Mouse (Mus musculus): Measurements from ENCODE around the gene Gm21887. TPM values are rescaled to one million over a fixed set of nuclear protein-coding genes. Genes with fewer than 3 reads are reported as not detected.
"Not testable (repeated sequence)": the region's sequence is repeated elsewhere in the genome, so short reads cannot be mapped to it uniquely, and the experiment has no call there.

Gene Gm21887
- 100 to 1,000 TPM in 1 of 2 experiments, 10 to 100 TPM in 1; 96.1 to 185 TPM for total RNA-seq (2021)
- long read RNA-seq, experiment 1, partial matches to known transcripts: 15 of 159 reads
- long read RNA-seq, experiment 1, other reads (novel, unspliced or antisense): 144 of 159 reads
- long read RNA-seq, experiment 2, partial matches to known transcripts: 5 of 50 reads
- long read RNA-seq, experiment 2, other reads (novel, unspliced or antisense): 45 of 50 reads

DNA sequence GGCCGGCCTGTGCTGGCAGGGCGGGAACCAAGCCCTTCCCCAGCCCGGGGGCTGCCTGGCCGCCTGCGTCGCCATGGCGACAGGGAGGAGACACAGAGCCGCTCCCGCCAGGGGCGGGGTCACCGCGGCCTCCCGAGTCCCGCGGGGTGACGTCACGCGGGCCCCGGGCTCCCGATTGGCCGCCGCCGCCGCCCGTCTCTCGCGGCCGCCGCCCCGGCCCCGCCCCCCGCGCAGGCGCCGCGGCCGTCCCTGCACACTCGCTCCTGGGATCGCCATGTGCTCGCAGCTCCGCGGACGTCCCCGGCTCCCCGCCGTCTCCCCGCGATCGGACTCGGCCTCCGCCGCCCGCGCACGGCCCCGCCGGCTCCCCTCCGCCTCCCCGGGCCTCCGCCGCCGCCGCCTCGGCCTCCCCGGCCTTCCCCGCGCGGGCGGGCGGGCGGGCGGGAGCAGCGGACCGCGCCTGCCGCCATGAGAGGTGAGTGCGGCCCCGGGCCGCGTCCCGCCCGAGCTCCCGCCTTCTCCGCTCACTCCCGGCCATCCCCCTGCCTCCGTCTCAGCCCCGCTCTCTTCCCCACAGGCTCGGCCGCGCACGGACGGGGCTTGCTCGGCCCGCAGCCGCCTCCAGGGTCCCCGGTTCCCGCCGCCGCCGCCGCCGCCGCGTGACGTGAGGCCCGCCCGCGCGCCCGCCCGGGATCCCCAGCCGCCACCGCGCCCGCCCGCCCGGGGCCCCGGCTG is at the start of gene Gm21887:
Gm21887 (plus strand) TSS at position 644 of the 735 bp plus-strand sequence.
- peak; percentile 95 to 100 for DNase-seq (ENCODE audit: low spot score in 2 of 2)

DNA sequence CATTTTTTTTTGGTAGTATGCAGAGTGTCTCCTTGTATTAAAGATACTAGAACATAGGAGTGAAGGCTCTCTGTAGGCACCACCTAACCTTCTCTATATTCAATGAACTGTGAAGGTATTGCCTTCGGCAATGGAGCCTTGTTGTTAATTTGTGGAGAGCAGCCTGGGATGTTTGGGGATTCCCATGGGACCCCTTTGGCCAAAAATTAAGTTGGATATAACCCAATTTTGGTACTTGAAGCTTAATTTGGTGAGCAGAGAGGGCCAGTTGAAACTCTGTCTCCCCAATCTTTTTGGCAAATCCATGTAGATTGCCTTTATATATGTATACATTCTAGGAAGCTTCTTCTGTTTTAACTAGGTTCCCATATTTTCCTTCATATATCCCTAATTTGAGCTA is 40.1 kb upstream of the Gm21887 start:
- DNase-seq (ENCODE audit: low spot score in 2 of 2): peak in 1 of 2 experiments; percentile 1

DNA sequence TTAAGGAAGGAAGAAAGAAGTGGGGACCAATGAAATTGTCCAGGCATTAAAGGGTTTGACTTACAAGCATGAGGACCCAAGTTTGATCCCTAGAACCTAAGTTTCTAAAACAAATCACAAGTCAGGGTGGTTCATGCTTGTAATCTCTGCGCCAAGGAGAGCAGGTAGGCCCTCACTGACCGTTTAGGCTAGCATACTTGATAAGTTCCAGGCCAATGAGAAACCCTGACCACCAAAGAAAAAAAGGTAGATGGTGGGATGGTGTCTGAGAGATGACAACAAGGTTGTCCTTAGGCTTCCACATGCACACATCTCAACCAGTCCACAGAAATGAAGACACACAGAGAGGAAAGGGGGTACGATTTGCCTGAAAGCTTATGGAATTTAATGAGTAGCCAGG is 39.7 kb upstream of the Gm21887 start:
- DNase-seq (ENCODE audit: low spot score in 2 of 2): peak in 1 of 2 experiments; percentile 1

DNA sequence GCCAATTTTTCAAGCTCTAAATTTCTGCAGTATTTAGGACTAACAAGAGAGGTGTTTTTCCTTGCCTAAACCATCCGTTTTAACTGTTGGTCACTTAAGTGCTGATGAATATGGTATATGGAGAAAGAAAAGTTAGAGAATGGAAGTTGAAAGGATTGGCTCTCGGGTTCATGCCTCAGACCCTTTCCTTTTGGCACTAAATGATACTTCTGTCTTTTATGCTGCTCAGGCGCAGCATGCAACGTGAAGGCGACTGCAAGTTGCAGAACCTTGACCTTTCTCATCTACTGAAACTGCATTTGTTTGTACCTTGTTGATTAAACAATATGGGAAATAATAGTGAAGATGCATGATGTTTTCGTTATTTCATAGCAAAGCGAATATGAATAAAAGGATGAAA is 38.9 kb upstream of the Gm21887 start:
- not testable (repeated sequence) for DNase-seq (ENCODE audit: low spot score in 2 of 2)

DNA sequence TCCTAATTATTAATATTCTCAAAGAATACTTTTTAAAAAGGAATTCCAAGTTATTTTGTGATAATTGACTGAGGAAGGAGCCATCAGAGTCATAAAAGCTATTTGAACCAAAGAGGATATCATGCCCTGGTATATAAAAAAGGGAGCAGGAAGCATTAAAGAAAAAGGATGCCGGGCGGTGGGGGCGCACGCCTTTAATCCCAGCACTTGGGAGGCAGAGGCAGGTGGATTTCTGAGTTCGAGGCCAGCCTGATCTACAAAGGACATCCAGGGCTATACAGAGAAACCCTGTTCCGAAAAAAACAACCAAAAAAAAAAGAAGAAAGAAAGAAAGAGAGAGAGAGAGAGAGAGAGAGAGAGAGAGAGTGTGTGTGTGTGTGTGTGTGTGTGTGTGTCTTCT is 37.9 kb upstream of the Gm21887 start:
- not testable (repeated sequence) for DNase-seq (ENCODE audit: low spot score in 2 of 2)

DNA sequence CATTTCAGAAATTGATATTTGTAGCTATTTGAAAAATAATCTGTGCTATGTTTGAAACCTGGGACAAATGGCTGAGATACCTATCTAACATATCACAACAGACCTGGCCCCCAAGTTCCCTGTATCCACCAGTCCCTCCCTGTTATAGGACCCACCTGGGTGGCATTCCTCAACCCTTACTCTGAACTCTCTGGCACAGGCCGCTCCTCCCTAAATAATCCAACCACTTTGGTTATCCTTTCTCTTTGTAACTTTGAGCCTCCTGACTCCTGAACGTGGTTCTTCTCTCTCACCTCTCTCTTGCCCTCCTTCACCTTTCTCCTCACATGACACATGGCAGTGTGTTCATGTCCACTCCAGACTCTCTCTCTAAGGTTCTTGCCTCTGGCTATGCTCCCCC is 37.3 kb upstream of the Gm21887 start:
- DNase-seq (ENCODE audit: low spot score in 2 of 2): peak in 1 of 2 experiments; percentile 1

DNA sequence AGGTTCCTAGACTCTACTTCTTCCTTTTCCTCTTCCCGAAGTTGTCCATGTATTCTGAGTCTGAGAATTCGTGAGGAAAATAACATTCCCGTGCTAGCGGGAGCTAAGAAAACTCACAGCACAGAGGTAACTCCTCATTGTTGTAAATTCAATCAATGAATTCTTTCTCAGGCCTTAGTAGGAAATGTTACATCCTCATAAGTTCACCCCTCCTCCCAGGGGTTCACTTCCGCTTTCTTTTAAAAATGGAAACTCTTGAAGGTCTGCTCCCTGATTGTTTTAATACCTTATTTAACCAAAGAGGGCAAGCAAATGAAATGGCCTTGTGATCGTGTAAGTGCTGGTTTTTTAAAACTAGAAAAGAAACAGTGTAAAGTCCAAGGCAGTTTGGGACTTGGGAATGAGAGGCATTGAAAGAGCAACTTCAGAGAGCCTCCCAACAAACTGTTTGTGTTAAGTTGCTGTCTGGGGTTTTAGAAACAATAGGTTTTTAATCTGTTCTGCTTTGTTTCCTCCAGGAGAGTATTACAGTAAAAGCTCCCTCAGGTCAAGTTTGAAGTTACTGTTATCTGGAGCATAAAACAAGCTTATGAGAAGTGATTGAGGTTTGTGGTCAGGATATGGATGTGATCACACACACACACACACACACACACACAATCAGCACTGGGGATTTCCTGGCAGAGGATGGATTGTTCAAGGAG is 36.5 kb upstream of the Gm21887 start:
- DNase-seq (ENCODE audit: low spot score in 2 of 2): peak; percentile 1 to 26

DNA sequence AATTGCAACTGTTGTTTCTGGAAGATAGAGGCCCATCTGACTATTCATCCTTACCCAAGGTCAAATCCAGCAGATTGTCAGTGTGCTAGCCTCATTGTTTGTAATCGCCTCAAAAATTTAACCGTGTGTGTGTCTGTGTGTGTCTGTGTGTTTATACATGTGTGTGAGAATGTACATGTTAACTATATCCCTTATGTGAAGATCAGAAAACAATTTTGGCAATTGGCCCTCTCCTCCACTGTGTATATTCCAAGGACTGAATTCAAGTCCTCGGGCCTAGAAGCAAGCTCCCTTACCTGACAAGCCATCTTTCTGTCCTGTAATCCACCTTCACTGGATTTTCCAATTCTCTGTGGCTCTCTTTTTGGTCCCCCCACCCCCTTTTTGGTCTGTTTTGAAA is 35.7 kb upstream of the Gm21887 start:
- peak in 1 of 2 experiments; percentile 34 for DNase-seq (ENCODE audit: low spot score in 2 of 2)

DNA sequence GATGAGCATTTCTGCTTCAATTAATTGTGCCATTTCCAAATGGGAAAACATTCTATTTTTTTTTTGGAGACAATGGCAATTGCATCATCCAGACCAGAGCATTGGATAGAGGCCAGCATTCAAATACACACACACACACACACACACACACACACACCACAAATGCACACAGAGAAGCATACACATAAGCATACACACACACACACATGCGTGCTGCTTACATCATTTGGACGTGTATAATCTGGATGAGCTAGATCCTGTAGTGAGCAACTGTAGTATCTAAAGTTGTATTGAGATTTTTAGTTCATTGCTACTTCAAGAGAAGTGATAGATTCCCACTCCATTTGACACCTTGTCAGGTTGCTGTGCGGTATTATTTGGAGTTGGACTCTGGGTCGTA is 35.0 kb upstream of the Gm21887 start:
- peak in 1 of 2 experiments; percentile 56 for DNase-seq (ENCODE audit: low spot score in 2 of 2)

DNA sequence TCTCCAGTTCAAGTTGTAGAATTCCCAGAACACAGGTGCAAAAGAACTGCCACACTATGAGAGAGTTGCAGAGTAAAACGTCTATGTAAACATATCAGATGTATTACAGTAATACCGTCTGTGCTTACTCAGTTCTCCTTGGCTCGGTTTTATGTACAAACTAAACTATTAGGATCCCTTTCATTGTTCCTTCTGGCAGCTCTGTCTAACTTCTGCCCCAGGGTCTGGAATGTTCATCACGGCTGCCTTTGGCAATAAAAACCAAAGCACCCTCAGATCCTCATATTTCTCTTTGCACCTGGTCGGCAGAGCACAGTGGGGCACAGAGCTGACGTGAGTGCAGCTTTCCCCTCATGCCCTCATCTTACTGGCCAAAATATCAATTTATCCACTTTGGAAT is 34.5 kb upstream of the Gm21887 start:
- peak; percentile 1 to 45 for DNase-seq (ENCODE audit: low spot score in 2 of 2)

DNA sequence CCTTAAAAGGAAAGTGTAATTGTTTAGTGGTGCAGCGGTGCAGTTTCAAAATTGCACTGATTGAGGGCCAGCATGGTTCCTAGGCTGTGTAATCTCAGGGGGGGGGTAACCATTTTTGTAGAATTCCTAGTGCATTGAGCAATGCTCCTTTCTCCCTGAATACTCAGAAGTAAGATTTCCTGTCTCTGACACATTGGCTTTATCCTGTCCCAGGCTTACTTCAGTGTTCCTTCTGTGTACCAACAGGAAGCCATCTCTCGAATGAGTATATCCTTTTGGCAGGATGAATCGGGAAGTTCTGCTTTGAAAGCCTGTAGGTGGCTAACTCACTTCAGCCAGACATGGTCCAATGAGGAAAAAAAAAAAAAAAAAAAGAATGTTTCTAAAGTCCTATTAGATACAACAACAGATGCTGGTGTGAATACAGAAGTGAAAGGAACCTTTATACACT is 33.8 kb upstream of the Gm21887 start:
- peak; percentile 1 to 64 for DNase-seq (ENCODE audit: low spot score in 2 of 2)

DNA sequence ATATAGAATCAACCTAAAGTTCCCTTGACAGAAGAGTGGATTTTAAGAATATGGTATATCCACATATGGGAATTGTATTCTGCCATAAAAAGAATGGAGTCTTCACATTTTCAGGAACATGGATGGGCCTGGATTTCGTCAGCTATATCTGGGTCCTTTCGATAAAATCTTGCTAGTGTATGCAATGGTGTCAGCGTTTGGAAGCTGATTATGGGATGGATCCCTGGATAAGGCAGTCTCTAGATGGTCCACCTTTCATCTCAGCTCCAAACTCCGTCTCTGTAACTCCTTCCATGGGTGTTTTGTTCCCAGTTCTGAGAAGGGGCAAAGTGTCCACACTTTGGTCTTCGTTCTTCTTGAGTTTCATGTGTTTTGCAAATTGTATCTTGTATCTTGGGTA is 33.1 kb upstream of the Gm21887 start:
- peak in 1 of 2 experiments; percentile 33 for DNase-seq (ENCODE audit: low spot score in 2 of 2)

DNA sequence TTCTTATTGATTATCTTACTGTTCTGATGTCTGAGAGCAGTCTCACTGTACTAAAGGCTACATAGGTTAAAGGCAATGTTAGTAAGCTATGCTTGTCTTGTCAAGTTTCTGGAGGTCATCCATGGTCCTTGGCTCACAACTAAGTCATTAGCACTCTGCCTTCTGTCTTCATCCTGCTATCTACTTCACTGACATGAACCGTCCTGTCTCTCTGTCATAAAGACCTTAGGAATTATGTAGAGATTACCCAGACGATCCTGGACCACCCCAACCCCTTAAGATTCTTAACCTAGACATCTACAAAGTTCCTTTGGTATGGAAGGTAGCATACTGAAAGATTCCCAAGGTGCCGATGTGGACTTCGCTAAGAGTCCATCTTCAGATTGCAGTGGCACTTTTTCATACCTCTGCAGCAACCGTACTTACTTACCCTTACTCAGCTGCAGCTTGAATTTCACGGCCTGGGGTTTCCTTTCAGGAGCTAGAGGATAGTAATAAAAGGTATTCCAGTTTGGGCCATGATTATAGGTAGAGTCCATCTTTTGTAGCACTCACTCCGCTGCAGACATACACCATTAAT is 31.5 kb upstream of the Gm21887 start:
- DNase-seq (ENCODE audit: low spot score in 2 of 2): not testable (repeated sequence)

DNA sequence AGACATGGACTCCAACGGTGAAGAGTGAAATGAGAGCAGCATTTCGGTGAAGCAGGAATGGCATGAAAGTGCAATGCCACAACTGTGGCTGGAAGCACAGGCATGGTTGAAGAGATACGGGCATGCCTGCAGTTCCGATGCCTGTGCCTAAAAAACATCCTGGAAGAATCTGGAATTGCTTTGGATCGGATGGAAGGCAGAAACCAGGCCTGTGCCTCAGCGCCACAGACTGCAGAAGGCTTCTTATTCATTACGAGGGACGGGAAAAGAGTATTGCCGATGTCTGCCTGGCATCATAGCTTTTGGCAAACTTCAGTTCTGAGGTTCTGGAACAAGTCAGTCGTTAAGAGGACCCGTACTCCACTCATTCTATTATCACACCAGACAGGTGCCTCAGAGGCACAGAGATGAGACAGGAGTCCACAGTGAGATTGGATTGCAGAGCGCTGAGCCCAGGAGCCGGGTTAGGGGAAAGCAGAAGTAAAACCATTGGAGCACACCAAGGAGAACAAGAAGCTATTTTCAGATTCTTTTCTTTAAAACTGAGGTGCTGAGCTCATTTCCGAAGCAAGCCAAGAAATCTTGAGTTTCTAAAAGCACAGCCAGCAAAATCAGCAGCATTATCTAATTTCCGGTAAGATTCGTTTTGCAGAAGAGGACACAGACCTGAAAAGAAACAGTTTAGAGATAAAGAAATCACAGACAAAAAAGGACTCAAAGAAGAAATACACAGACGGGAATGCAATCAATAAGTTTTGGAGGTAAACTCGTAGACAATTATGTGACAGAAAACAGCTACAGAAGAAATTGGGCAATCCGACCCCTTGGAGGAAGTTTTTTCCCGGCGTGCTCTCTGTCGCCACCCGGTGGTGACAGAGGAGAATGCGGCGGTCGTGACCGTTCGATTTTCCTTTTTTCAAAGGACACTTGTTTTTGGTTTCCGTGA is 30.8 kb upstream of the Gm21887 start:
- peak; percentile 75 to 98 for DNase-seq (ENCODE audit: low spot score in 2 of 2)

DNA sequence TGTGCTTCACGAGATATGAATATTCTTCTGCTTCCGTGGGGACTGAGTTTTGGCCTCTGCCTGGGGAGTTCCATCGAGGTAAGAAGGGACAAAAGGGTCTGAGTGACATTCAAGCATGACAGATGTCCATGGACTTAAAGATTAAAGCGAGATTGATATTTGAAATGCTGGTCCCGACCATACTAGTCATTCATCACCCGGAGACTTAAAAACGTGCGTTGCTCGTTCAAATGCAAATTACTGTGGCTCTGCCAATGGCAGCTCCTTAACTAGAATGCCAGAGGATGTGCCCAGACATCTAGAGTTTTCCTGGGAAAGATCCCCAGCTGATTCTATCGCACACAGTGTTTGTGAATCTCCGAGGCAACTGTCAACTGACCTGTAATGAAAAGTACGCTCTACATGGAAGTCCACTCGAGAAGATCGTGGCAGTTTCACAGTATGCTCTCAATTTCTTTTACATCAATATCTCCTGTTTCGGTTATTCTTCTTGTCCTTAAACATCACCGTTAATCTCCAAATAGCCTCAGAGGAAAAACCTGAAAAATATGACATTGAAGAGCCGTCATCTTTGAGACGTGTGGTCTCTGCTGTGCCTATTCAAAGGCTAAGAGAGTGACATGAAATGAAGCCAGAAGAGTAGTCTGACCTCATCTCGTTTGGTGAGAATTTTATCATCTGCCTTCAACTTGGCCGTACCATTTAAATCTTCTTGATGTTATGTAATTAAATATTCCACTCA is 29.8 kb upstream of the Gm21887 start:
- DNase-seq (ENCODE audit: low spot score in 2 of 2): peak in 1 of 2 experiments; percentile 87

DNA sequence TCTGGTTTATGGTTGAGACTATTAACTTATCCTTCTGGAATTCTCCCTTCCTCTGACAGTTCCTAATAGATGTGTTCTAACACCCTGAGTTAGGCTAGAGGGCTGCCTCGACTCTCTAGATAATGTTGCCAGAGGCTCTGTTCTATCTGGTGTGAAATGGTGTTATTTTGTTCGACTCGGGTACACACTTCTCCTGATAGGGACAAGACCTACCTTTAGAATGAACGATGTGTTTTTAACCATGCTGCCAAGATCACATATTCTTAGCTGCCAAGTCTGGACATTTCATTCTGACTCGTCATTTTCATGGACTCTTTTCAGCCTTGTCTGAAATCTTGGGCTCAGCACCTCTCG is 29.3 kb upstream of the Gm21887 start:
- DNase-seq (ENCODE audit: low spot score in 2 of 2): peak in 1 of 2 experiments; percentile 78

DNA sequence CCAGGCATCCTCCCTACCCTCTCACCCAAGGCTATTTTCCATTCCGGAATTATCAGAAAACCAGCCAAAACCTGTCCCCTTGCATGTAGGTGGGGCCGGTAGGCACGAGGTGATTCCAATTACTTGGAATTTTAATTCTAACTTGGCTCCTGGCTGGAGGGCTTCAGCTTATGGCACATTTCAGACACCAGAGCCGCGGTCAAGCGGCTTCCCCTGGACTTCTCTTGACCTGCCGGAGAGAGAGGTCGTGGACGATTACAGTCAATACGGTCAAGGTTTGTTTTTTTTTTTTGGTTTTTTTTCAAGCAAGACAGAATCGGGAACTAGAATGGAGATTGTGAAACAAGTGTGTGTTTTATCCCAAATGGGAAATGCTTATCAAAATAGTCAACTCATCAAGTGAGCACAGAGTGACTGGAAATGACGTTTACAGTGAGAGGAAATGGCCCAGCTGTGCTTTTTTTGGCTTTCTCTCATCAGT is 28.6 kb upstream of the Gm21887 start:
- DNase-seq (ENCODE audit: low spot score in 2 of 2): peak in 1 of 2 experiments; percentile 66

DNA sequence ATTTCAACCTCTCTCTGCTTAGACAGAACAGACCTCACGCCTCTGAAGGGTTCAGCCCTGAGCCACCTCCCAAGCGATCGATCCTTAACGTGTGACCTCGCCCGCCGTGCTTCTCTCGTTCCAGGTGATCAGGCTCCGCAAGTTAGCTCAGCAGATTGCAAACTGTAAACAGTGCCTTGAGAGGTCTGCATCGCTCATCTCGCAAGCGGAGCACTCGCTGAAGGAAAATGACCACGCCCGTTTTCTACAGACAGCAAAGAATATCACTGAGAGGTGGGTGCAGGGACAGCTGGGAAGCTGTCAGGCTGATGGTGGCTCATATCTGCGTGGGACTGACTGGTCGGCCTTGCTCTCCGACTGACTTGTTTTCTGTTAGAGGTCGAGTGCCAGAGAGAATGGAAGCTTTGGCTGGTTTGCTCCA is 27.7 kb upstream of the Gm21887 start:
- DNase-seq (ENCODE audit: low spot score in 2 of 2): peak in 1 of 2 experiments; percentile 93

DNA sequence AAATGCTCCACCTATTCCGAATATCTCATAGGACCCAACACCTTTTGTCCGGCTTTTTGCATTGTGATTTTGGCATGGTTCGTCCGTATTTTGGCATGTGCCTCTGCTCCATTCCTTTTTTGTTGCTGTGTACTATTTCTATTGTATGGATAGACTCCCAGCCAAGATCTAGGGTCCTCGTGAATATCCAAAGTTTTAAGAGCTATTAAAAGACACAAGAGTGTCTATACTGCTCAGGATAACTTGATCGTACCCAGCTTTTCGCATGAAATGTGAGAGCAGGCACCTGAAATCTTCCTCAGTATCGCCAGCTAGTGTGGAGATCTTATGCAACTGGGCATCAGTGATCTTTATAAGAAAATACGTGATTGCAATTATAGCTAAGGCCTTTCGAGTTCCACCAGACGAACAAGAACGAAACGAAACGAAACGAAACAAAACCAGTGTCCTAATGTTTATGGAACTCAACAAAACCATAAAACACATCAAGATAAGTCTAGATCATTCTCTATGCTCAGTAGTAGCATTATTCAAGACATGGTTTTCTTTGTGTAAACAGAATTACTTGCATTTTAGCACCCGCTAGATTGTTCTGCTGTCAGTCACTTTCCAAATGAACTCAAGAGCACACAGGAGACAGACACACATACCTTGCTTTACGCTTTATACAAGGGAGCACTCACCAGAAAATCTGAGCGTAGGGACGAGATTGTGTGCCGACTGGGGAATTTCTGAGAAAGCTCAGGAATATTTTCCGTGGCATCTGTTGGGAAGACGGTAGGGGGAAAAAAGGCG is 26.7 kb upstream of the Gm21887 start:
- peak in 1 of 2 experiments; percentile 55 for DNase-seq (ENCODE audit: low spot score in 2 of 2)
